Mouse (Mus musculus) lung, adult 2 months (tissue): ENCODE measurements around the gene Tcte1.

Experiments used
- CTCF ChIP-seq: fragments of 200-500 bp; IDR thresholded peaks from 2 replicates; pipeline ENCODE4 v1.5.1; 2011; ENCODE audit warnings: mild to moderate bottlenecking, low read length, control low read depth; ENCODE audit not compliant: insufficient read depth
- POLR2A ChIP-seq: fragments of 200-500 bp; IDR thresholded peaks from 2 replicates; pipeline ENCODE4 v1.6.1; 2011; ENCODE audit warnings: low read depth, mild to moderate bottlenecking, control low read depth, low read length, borderline replicate concordance; ENCODE audit errors: extremely low read depth

DNA sequence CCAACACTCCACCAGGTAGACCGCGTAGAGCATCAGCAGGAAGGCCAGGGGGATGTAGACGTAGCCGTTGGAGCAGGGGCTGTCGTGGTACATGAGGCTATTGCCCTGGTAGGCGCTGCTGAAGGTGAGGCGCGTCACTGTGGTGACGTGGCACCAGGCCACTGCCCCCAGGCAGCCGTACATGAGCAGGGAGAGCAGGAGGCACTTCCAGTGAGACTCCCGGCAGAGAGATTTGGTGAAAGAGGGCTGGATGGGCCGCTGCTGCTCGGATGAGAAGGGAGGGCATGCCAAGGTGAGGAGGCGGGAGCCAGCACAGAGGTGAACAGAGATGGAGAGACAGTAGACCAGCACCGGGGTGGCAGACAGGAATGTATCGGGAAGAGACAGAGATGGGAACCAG is 23.7 kb downstream of the Tcte1 start:
- TF ChIP-seq POLR2A (no peak), CTCF (no peak)
